Mouse (Mus musculus) heart, postnatal 10 days (tissue): Measurements from ENCODE around the gene Eid3. TPM values are rescaled to one million over a fixed set of nuclear protein-coding genes. Genes with fewer than 3 reads are reported as not detected.

Experiments
- DNase-seq, 2 experiments: peaks; one replicate each; pipeline ENCODE4 v3.0.0; 2021
- intact Hi-C: fragments of 180-260 bp; cut with DNase I; formaldehyde crosslinking; loops from one replicate; pipeline ENCODE4 v1.15.1; 2025
- total RNA-seq, 2 experiments: library from RNA; stranded (reverse); gene quantifications; 2 replicates each; pipeline ENCODE4 v1.2.3; 2021

Gene Eid3
- total RNA-seq, 2 experiments from 2014 or later = 0.60 to 1.8 TPM

GRCm38 (mm10) chr10:82860181-82860928 lies 6.1 kb upstream of the Eid3 start:
- intact Hi-C loops = loop anchor here (5.0 kb wide), 3 partner anchors 48 to 163 kb away; partner anchors contain the start of genes Hcfc2 and Nfyb
- DNase-seq = peak; percentile 79 to 82

- intact Hi-C loops = loop anchor here (5.0 kb wide), 3 partner anchors 49 to 164 kb away; partner anchors contain the start of genes Hcfc2 and Nfyb
- peak in 1 of 2 experiments; percentile 5 for DNase-seq
Measured at GRCm38 (mm10) chr10:82860929-82861315, 5.5 kb upstream of the Eid3 start.

DNA sequence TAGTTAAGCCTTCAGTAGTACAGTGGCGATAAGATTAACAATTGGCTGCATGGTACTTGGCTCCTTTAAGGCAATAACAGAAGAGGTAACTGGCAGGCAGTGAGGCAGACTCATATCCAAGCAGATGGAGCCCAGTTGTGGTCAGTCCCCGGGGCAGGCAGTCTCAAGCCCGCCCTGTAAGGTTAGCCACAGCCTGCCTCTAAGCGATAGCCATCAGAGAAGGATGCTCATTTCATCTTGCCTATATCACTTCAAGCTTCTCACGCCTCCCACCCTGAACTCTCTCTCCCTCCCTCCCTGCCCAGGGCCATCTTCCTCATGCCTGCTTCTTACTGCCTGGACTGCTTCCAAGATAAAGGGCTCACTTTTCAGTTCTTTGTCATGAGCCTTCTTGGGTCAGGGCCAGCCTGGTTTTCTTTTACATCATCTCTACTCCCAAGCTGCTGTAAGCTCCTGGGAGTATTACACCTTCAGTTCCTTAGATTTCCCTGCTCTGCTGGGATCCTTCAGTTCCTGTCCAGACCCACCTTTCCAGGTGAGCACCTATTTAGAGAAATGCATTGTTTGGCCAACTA lies 3.2 kb upstream of the Eid3 start:
- intact Hi-C loops = loop anchor here (5.0 kb wide), 3 partner anchors 51 to 166 kb away; partner anchors contain the start of genes Hcfc2 and Nfyb
- DNase-seq = no peak

DNA sequence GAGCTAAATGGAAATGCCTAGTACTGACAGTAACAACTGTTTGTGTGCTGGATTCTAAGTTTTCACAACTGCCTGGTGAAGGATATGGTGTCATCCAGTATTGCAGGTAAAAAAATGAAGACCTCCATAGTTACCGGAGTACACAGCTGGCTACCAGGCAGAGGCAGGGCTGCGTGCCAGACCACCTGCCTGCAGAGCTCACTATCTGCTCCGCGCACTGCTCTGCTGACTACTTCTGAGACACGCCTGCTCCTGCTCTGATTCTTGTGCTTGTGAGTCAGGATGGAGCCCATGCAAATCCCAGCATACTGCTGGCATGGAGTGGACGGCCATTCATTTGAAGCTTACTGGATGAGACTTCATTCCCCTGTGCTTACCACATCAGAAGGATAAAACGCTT lies 2.6 kb upstream of the Eid3 start:
- intact Hi-C loops = loop anchor here (5.0 kb wide), 3 partner anchors 52 to 167 kb away; partner anchors contain the start of genes Hcfc2 and Nfyb
- peak in 1 of 2 experiments; percentile 11 for DNase-seq

DNA sequence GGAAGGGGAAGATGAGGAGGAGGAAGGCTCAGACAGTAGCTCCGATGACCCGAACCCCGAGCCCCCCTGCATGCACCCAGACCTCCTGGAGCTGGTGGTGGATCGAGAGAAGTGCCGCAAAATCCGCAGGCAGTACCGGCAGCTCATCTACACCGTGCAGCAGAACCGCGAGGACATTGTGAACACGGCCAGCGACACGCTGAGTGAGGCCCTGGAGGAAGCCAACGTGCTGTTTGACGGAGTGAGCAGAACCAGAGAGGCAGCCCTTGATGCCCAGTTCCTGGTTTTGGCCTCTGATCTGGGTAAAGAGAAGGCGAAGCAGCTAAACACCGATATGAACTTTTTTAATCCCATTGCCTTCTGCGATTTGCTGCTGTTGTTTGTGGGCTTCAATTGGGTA lies 406 bp downstream of the Eid3 start:
- DNase-seq = no peak
- intact Hi-C loops = no loop called here

DNA sequence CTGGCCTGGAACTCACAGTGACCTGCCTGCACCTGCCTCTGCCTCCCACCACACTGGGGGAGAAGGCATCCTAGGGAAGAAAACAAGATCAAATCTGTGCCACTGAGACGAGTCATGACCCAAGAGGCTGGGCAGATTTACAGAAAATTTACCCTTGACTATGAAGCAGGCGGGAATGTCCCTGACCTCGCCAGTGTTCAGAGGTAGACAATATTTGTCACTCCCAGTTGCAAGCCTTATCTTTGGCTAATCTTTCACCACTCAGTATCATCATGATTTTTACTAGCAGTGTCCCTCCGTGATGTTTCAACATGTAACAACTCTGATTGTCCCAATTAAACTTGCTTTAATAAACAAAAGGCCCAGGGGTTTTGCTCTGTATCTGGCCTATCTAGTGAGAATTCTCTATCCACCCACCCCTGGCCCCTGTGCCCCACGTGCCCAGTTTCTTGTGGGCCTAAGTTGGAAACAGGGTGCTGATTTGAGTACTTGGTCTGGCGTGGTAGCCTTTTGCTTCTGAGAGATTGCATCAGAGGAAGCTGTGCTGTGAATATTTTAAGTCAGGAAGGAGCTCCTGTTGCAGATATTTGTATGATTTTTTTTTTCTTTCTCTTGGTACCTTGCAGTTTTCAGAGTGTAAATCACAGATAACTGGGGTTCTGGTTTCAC lies 2.1 kb downstream of the Eid3 start:
- DNase-seq = no peak
- intact Hi-C loops = no loop called here

DNA sequence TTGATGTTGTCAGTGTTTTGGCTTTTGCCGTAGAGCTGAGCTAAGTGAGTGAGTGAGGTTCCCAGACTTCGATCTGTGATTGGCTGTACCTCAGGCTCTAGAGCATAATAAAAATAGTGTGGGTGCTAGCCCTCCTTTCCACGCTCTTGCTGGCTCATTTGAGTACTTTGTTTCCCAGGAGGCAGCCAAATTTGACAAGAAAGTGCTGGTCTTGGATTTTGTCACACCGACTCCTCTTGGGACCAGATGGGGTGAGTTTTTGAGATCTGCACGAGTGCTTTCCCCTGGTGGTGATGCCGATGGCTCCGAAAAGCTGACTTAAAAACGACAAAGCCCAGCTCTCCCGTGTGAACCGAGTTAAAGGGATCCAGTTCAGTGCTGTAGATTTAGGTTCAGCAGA lies 9.0 kb downstream of the Eid3 start:
- DNase-seq = no peak
- intact Hi-C loops = no loop called here

DNA sequence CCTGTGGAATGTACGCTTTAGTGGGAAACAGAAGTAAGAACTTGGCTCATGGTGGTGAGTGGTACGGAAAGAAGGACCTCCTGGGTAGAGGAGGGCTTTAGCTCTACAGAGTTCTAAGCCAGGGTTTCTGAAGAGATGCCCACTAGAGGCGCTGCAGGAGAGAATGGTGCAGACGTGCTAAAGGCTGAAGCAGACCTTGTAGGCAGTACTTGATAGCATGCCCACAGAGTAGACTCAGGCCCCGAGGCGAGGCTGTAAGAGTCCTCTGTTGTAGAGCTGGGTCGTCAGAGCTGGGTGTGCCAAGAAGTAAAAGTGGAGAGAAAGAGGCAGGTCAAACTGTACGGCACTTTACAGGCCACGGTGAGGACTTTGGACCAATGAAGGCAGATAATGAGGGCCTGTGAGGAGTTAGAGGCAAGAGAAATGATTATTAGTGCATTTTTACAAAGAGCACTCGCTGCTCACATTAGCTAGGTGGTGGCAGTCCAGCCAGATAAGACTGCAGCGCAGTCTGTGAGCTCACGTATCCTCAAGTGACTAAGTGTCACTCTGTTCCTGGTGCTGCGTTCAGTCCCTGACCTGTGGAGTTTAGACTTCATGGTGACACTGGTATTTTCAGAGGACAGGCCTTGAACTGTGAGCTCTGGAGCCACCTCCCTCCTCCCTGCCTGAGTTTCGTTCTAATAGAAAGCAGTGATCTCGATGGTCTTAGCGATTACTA lies 9.8 kb downstream of the Eid3 start:
- intact Hi-C loops = no loop called here
- peak; percentile 37 to 45 for DNase-seq

DNA sequence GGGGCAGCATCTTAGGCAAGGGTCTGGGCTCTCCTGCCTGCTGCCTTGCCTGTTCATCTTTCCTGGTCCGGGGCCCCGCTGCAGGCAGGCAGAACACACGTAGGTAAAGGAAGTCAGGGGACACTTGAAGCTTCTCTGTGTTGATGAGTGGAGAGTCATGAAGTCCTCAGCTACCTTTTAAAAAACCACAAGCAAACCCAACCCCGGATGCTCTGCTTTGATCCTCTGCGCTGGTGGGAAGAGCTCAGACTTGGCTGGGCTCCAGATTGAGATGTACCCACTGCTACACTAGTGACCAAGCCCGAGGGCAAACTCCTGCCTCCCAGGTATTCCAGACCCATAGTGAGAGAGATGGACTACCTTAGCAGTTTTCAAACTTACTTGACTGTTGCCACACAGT lies 20.9 kb downstream of the Eid3 start:
- intact Hi-C loops = no loop called here

GRCm38 (mm10) chr10:82888576-82888975 lies 22.1 kb downstream of the Eid3 start:
- DNase-seq = no peak
- intact Hi-C loops = no loop called here

More for the DNA sequence above, 20.9 kb downstream of the Eid3 start:
- DNase-seq = no peak

DNA sequence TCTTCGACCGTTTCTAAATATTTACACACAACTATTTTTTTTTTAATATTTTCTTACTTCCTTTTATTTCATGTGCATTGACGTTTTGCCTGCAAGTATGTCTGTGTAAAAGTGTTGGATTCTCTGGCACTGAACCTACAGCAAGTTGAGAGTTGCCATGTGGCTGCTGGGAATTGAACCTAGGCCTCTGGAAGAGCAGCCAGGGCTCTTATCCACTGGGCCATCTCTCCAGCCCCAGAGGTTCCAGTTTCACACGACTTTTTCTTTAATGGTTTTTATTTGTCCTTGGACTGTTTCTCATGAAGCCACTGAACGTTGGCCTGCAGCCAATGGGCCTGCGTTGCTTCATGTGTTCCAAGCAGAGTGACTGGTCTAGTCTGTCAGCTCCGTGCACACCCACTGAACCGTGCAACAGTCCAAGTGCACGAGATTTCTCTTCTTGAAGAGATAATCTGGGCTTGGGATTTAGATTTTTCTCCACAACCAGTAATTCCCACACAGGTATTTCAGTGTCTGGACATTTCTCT lies 23.1 kb downstream of the Eid3 start:
- intact Hi-C loops = no loop called here
- peak; percentile 81 to 84 for DNase-seq

- DNase-seq = no peak
Measured at GRCm38 (mm10) chr10:82890936-82891335, 24.5 kb downstream of the Eid3 start.

GRCm38 (mm10) chr10:82891427-82891826 lies 25.0 kb downstream of the Eid3 start:
- DNase-seq = no peak
- intact Hi-C loops = no loop called here

More at GRCm38 (mm10) chr10:82890936-82891335, 24.5 kb downstream of the Eid3 start:
- intact Hi-C loops = no loop called here

DNA sequence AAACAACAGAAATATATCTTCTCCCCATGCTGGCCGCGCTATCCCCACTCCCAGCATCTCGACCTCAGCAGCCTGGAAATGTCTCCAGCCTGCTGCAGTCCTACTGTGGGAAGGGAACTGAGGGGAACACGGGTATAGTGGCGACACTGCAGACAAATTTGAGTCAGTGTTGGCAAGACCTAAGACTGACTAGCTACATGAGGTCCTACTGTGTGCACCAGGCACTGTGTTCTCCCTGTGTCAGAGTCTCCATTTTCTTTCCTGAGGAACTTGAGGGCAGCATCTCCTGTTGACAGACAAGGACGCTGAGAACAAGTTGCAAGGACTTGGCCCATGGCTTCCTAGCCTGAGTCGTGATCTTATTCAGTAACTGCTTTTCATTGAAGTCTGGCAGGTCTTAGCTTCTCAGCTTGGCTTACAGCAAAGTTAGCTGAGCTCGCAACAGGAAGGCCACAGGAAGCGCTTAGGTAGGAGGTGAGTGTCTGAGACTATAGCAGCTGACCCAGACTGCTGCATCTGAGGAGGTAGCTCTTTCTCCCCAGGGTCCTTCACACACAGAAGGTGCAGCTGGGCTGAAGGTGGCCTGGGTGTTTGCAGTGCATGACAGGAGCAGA lies 26.1 kb downstream of the Eid3 start:
- DNase-seq = no peak
- intact Hi-C loops = no loop called here

GRCm38 (mm10) chr10:82893872-82894650 lies 27.6 kb downstream of the Eid3 start:
- DNase-seq = no peak
- intact Hi-C loops = no loop called here

- no peak for DNase-seq
- intact Hi-C loops = no loop called here
Measured at GRCm38 (mm10) chr10:82897936-82898335, 31.5 kb downstream of the Eid3 start.

DNA sequence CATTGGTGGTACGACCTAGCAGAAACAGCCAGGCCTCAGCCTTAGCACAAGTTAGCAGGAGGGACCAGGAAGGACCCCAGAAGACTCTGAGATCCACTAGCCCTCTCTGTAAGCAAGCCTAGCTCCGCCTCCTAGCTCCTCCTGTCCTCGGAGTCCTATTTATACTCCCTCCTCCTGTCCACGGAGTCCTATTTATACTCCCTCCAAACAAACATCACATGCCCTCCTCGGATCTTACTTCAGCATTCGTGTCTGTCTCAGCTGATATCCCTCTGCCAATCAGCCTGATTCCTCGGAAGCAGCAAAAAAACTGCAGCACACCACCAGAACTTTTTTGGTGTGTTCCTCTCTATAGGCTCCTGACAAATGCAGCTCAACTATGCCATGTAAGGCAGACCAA lies 32.5 kb downstream of the Eid3 start:
- peak; percentile 24 to 27 for DNase-seq
- intact Hi-C loops = no loop called here

GRCm38 (mm10) chr10:82899810-82900421 lies 33.5 kb downstream of the Eid3 start:
- intact Hi-C loops = loop anchor here (1.0 to 10.0 kb wide), 4 partner anchors 41 to 615 kb away; no protein-coding TSS in a partner anchor
- no peak for DNase-seq

GRCm38 (mm10) chr10:82900546-82900945 lies 34.1 kb downstream of the Eid3 start:
- intact Hi-C loops = loop anchor here (1.0 to 10.0 kb wide), 4 partner anchors 42 to 614 kb away; no protein-coding TSS in a partner anchor
- DNase-seq = no peak
